In the genomic region with DNA sequence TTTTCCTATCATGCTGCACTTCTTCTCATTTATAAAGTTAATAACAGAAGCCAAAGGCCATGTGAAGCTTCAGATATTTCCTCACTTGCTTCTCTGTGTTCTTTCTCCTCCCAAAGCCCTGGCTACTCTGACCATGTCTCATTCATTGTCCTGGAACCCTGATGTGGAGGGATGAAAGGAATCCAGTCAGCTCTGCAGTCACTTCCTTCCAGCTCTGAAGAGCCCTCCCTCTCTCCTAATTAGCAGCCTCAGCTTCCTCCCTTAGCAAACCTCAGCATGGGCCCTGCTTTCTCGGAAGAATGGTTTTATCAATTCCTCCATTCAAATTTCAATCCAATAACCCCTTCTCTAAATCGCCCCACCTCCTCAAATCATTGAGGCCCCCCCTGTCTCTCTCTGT, we compare ENCODE assay signal across 15 mouse cellular contexts. TPM values are rescaled to one million over a fixed set of nuclear protein-coding genes. Genes with fewer than 3 reads are reported as not detected.
DNase-seq lines count a peak whose midpoint lies in the region; ATAC-seq lines count a peak whose summit lies in the region.
"Had no signal": no experiment of that assay in that cellular context is flagged by ENCODE, and none has a peak within 500 bp of the region (broad histone marks: within the 10 kb centered on the region; RNA-seq: fewer than 3 reads in every experiment).

No protein-coding gene starts in this region.

- H3K27me3 ChIP-seq in hindbrain, embryonic 14.5 days (ENCODE audit: control insufficient read depth, insufficient read depth, low read length), result no peaks in the 10 kb centered on the region
- no peaks in the 10 kb centered on the region for H3K27me3 ChIP-seq in hindbrain, embryonic 16.5 days (replicated peaks; ENCODE audit: control insufficient read depth, insufficient read depth, low read length)
- no peaks in the 10 kb centered on the region for H3K27me3 ChIP-seq in embryonic facial prominence, embryonic 11.5 days (ENCODE audit: control insufficient read depth, insufficient read depth, low read length)
- H3K27me3 ChIP-seq in limb, embryonic 15.5 days, result no peaks in the 10 kb centered on the region

- no peaks in the 10 kb centered on the region for H3K36me3 ChIP-seq in hindbrain, embryonic 14.5 days (replicated peaks; ENCODE audit: control insufficient read depth, insufficient read depth)
- H3K36me3 ChIP-seq in hindbrain, embryonic 16.5 days (ENCODE audit: control insufficient read depth, insufficient read depth, low read length), result no peaks in the 10 kb centered on the region
- no peaks in the 10 kb centered on the region for H3K36me3 ChIP-seq in embryonic facial prominence, embryonic 11.5 days (replicated peaks; ENCODE audit: control insufficient read depth, insufficient read depth, low read depth, low read length)
- H3K36me3 ChIP-seq in limb, embryonic 15.5 days, result no peaks in the 10 kb centered on the region

- H3K4me3 ChIP-seq in hindbrain, embryonic 14.5 days (replicated peaks; ENCODE audit: low read length), result no peak overlapping the region
- no peak overlapping the region for H3K4me3 ChIP-seq in hindbrain, embryonic 16.5 days (ENCODE audit: low read length)
- H3K4me3 ChIP-seq in embryonic facial prominence, embryonic 11.5 days (ENCODE audit: low read depth, low read length), result no peak overlapping the region
- H3K4me3 ChIP-seq in limb, embryonic 15.5 days, result no peak overlapping the region

- 0 out of 2 replicates have a peak, but pooled peaks cover 3% of the 10 kb centered on the region for H3K4me1 ChIP-seq in hindbrain, embryonic 14.5 days (replicated peaks; ENCODE audit: control insufficient read depth, insufficient read depth, low read length)
- no peaks in the 10 kb centered on the region for H3K4me1 ChIP-seq in hindbrain, embryonic 16.5 days (ENCODE audit: control insufficient read depth, insufficient read depth, low read depth, low read length)
- no peaks in the 10 kb centered on the region for H3K4me1 ChIP-seq in embryonic facial prominence, embryonic 11.5 days (ENCODE audit: control insufficient read depth, insufficient read depth, low read length)
- H3K4me1 ChIP-seq in limb, embryonic 15.5 days, result peaks cover 31% of the 10 kb centered on the region

- no peak overlapping the region for H3K4me2 ChIP-seq in hindbrain, embryonic 14.5 days (replicated peaks)
- no peak overlapping the region for H3K4me2 ChIP-seq in hindbrain, embryonic 16.5 days (ENCODE audit: low read length)
- H3K4me2 ChIP-seq in embryonic facial prominence, embryonic 11.5 days (ENCODE audit: low read depth, low read length), result no peak overlapping the region
- no peak overlapping the region for H3K4me2 ChIP-seq in limb, embryonic 15.5 days

- ATAC-seq in hindbrain, embryonic 14.5 days (ENCODE audit: low FRiP score), result no peak
- no peak for ATAC-seq in hindbrain, embryonic 16.5 days
- ATAC-seq in embryonic facial prominence, embryonic 11.5 days (replicated peaks; ENCODE audit: insufficient number of reproducible peaks, low FRiP score, low TSS enrichment, low read depth), result 0 out of 2 replicates have a peak, but pooled peaks have one; percentile 71
- no peak for ATAC-seq in limb, embryonic 15.5 days (ENCODE audit: insufficient number of reproducible peaks, low FRiP score, low TSS enrichment, low read depth)
- ATAC-seq: intestine, postnatal 0 days had no signal

- H3K9me3 ChIP-seq in hindbrain, embryonic 14.5 days (ENCODE audit: control insufficient read depth, low read length), result no peaks in the 10 kb centered on the region
- no peaks in the 10 kb centered on the region for H3K9me3 ChIP-seq in hindbrain, embryonic 16.5 days (ENCODE audit: control insufficient read depth, low read length)
- no peaks in the 10 kb centered on the region for H3K9me3 ChIP-seq in embryonic facial prominence, embryonic 11.5 days (replicated peaks; ENCODE audit: control insufficient read depth, low read length)
- H3K9me3 ChIP-seq in limb, embryonic 15.5 days, result no peaks in the 10 kb centered on the region

- H3K9ac ChIP-seq in hindbrain, embryonic 14.5 days, result peak overlapping the region; percentile 28; the same call in 1 of the 2 replicates
- H3K9ac ChIP-seq in hindbrain, embryonic 16.5 days (ENCODE audit: low read depth, low read length), result no peak overlapping the region
- no peak overlapping the region for H3K9ac ChIP-seq in embryonic facial prominence, embryonic 11.5 days (replicated peaks; ENCODE audit: low read length)
- no peak overlapping the region for H3K9ac ChIP-seq in limb, embryonic 15.5 days

- H3K27ac ChIP-seq in hindbrain, embryonic 14.5 days, result no peak overlapping the region
- H3K27ac ChIP-seq in hindbrain, embryonic 16.5 days (ENCODE audit: low read depth, low read length), result no peak overlapping the region
- H3K27ac ChIP-seq in embryonic facial prominence, embryonic 11.5 days (replicated peaks; ENCODE audit: low read depth, low read length), result peak overlapping the region; percentile 35; the same call in 1 of the 2 replicates
- peak overlapping the region; percentile 18; the same call in 1 of the 2 replicates for H3K27ac ChIP-seq in limb, embryonic 15.5 days

- WGBS in hindbrain, embryonic 14.5 days, result 7% methylated on average over 2 of the region's 2 CpGs
- 17% methylated on average over 2 of the region's 2 CpGs for WGBS in hindbrain, embryonic 16.5 days
- WGBS in embryonic facial prominence, embryonic 11.5 days, result 12% methylated on average over 2 of the region's 2 CpGs
- WGBS in limb, embryonic 15.5 days, result 45% methylated on average over 2 of the region's 2 CpGs

- peak; percentile 50 for DNase-seq in embryo, embryonic 10.5 days (ENCODE audit: low spot score)
- no peak for DNase-seq in embryo, embryonic 9.5 days (ENCODE audit: extremely low spot score)
- no peak for DNase-seq in hindbrain, embryonic 14.5 days (ENCODE audit: low spot score)
- DNase-seq in embryonic facial prominence, embryonic 11.5 days (ENCODE audit: low spot score), result no peak
- no peak for DNase-seq in testis, postnatal 10 days (ENCODE audit: low spot score)
- no peak for DNase-seq in B cell, adult 2 months
- DNase-seq: gastrocnemius, postnatal 36 days; heart, postnatal 14 days; kidney, postnatal 36 days; lung, adult 2 months; right cerebral cortex, postnatal 4 days; thymus, postnatal 14 days had no signal

RNA-seq across cellular contexts. Expression of gene Parva, which starts 56.1 kb away (rescaled TPM):
- 28.1 and 28.8 TPM in 2 replicates for polyA plus RNA-seq in hindbrain, embryonic 14.5 days (2014; fragmentation: Nextera tagmentation; extraction: Ambion mirVana)
- 28.5 and 34.3 TPM in 2 replicates for polyA plus RNA-seq in hindbrain, embryonic 16.5 days (2015; fragmentation: Nextera tagmentation; extraction: Ambion mirVana)
- polyA plus RNA-seq in embryonic facial prominence, embryonic 11.5 days (2014; fragmentation: Nextera tagmentation; extraction: Ambion mirVana), result 72.6 and 77.2 TPM in 2 replicates
- 89.9 and 95.9 TPM in 2 replicates for polyA plus RNA-seq in limb, embryonic 15.5 days (2015; fragmentation: Nextera tagmentation; extraction: Ambion mirVana)

Comparison
In these comparisons a context has a peak if more than half of its experiments do, and no peak if none do; other contexts are left out.
1. H3K27ac ChIP-seq: peak in embryonic facial prominence, embryonic 11.5 days (single experiment) and limb, embryonic 15.5 days (single experiment); none in hindbrain, embryonic 14.5 days (single experiment) and hindbrain, embryonic 16.5 days (single experiment).